Mouse (Mus musculus): ENCODE data around the gene Apol7c. TPM values are rescaled to one million over a fixed set of nuclear protein-coding genes. Genes with fewer than 3 reads are reported as not detected.
"Not testable (repeated sequence)": the region's sequence is repeated elsewhere in the genome, so short reads cannot be mapped to it uniquely, and the experiment has no call there.

Gene Apol7c
- not detected in 2 replicates for polyA plus RNA-seq (2012; rRNA removed)

GRCm38 (mm10) chr15:77533216-77533615, at the start of gene Apol7c:
Apol7c (minus strand) TSS chr15:77533316.
- H3K27ac ChIP-seq (ENCODE audit: insufficient read depth, low read length): no peak within 1 kb of the TSS
- H3K4me1 ChIP-seq (ENCODE audit: control insufficient read depth, insufficient read depth, low read length): no peaks in the 10 kb centered on the region
- no peak within 1 kb of the TSS for H3K4me3 ChIP-seq (ENCODE audit: insufficient read depth, low read length)
- TF ChIP-seq POLR2A (IDR thresholded peaks at IDR 0.05; ENCODE audit: extremely low read depth, insufficient read depth, low read length) (no peak), CTCF (IDR thresholded peaks at IDR 0.05; ENCODE audit: extremely low read depth, insufficient read depth, low read length) (no peak)

- Histone ChIP-seq H3K4me1 (ENCODE audit: control insufficient read depth, insufficient read depth, low read length) (no peaks in the 10 kb centered on the region), H3K4me3 (ENCODE audit: insufficient read depth, low read length) (no peak overlapping the region), H3K27ac (ENCODE audit: insufficient read depth, low read length) (peak overlapping the region; percentile 57; the same call in 1 of the 2 replicates)
- no peak for TF ChIP-seq POLR2A (IDR thresholded peaks at IDR 0.05; ENCODE audit: extremely low read depth, insufficient read depth, low read length)
- no peak for TF ChIP-seq CTCF (IDR thresholded peaks at IDR 0.05; ENCODE audit: extremely low read depth, insufficient read depth, low read length)
These were observed 48.6 kb upstream of the Apol7c start for GRCm38 (mm10) chr15:77581681-77582080.

- no peak overlapping the region for H3K27ac ChIP-seq (ENCODE audit: insufficient read depth, low read length)
- no peak overlapping the region for H3K4me3 ChIP-seq (ENCODE audit: insufficient read depth, low read length)
- TF ChIP-seq CTCF (IDR thresholded peaks at IDR 0.05; ENCODE audit: extremely low read depth, insufficient read depth, low read length): no peak
- TF ChIP-seq POLR2A (IDR thresholded peaks at IDR 0.05; ENCODE audit: extremely low read depth, insufficient read depth, low read length): no peak
- no peaks in the 10 kb centered on the region for H3K4me1 ChIP-seq (ENCODE audit: control insufficient read depth, insufficient read depth, low read length)
These were observed 46.2 kb upstream of the Apol7c start for GRCm38 (mm10) chr15:77579311-77579710.

GRCm38 (mm10) chr15:77578801-77579200, 45.7 kb upstream of the Apol7c start:
- Histone ChIP-seq H3K27ac (ENCODE audit: insufficient read depth, low read length) (no peak overlapping the region), H3K4me3 (ENCODE audit: insufficient read depth, low read length) (no peak overlapping the region), H3K4me1 (ENCODE audit: control insufficient read depth, insufficient read depth, low read length) (no peaks in the 10 kb centered on the region)
- TF ChIP-seq CTCF (IDR thresholded peaks at IDR 0.05; ENCODE audit: extremely low read depth, insufficient read depth, low read length) (no peak), POLR2A (IDR thresholded peaks at IDR 0.05; ENCODE audit: extremely low read depth, insufficient read depth, low read length) (no peak)

GRCm38 (mm10) chr15:77563219-77563618, 30.1 kb upstream of the Apol7c start:
- TF ChIP-seq POLR2A (IDR thresholded peaks at IDR 0.05; ENCODE audit: extremely low read depth, insufficient read depth, low read length): no peak
- TF ChIP-seq CTCF (IDR thresholded peaks at IDR 0.05; ENCODE audit: extremely low read depth, insufficient read depth, low read length): 0 out of 2 replicates have a peak, but pooled peaks have one; percentile 6
- no peaks in the 10 kb centered on the region for H3K4me1 ChIP-seq (ENCODE audit: control insufficient read depth, insufficient read depth, low read length)
- H3K27ac ChIP-seq (ENCODE audit: insufficient read depth, low read length): no peak overlapping the region
- H3K4me3 ChIP-seq (ENCODE audit: insufficient read depth, low read length): no peak overlapping the region

- Histone ChIP-seq H3K4me3 (ENCODE audit: insufficient read depth, low read length) (no peak within 1 kb of the TSS), H3K4me1 (ENCODE audit: control insufficient read depth, insufficient read depth, low read length) (no peaks in the 10 kb centered on the region), H3K27ac (ENCODE audit: insufficient read depth, low read length) (no peak within 1 kb of the TSS)
- TF ChIP-seq POLR2A (IDR thresholded peaks at IDR 0.05; ENCODE audit: extremely low read depth, insufficient read depth, low read length): no peak
- TF ChIP-seq CTCF (IDR thresholded peaks at IDR 0.05; ENCODE audit: extremely low read depth, insufficient read depth, low read length): no peak
These were observed 28.7 kb upstream of the Apol7c start, which contains the start of gene 1700025B11Rik for GRCm38 (mm10) chr15:77561792-77562191. 1700025B11Rik (minus strand) TSS chr15:77561892.

- H3K4me1 ChIP-seq (ENCODE audit: control insufficient read depth, insufficient read depth, low read length); H3K4me3 ChIP-seq (ENCODE audit: insufficient read depth, low read length); H3K27ac ChIP-seq (ENCODE audit: insufficient read depth, low read length): not testable (repeated sequence)
These were observed 6.1 kb upstream of the Apol7c start for GRCm38 (mm10) chr15:77539221-77539620.

- H3K27ac ChIP-seq (ENCODE audit: insufficient read depth, low read length); H3K4me1 ChIP-seq (ENCODE audit: control insufficient read depth, insufficient read depth, low read length); H3K4me3 ChIP-seq (ENCODE audit: insufficient read depth, low read length): not testable (repeated sequence)
- TF ChIP-seq CTCF (IDR thresholded peaks at IDR 0.05; ENCODE audit: extremely low read depth, insufficient read depth, low read length): peak; percentile 46
These were observed 9.8 kb downstream of the Apol7c start for GRCm38 (mm10) chr15:77523186-77523843.

GRCm38 (mm10) chr15:77520596-77520995, 12.5 kb downstream of the Apol7c start:
- H3K27ac ChIP-seq (ENCODE audit: insufficient read depth, low read length); H3K4me3 ChIP-seq (ENCODE audit: insufficient read depth, low read length); H3K4me1 ChIP-seq (ENCODE audit: control insufficient read depth, insufficient read depth, low read length): not testable (repeated sequence)

GRCm38 (mm10) chr15:77507966-77508365, 25.1 kb downstream of the Apol7c start, which contains the start of gene Apol11a:
Apol11a (plus strand) TSS chr15:77508271.
- not testable (repeated sequence) for H3K27ac ChIP-seq (ENCODE audit: insufficient read depth, low read length); H3K4me3 ChIP-seq (ENCODE audit: insufficient read depth, low read length); H3K4me1 ChIP-seq (ENCODE audit: control insufficient read depth, insufficient read depth, low read length)

GRCm38 (mm10) chr15:77494694-77495093, 38.4 kb downstream of the Apol7c start:
- not testable (repeated sequence) for H3K4me3 ChIP-seq (ENCODE audit: insufficient read depth, low read length); H3K4me1 ChIP-seq (ENCODE audit: control insufficient read depth, insufficient read depth, low read length); H3K27ac ChIP-seq (ENCODE audit: insufficient read depth, low read length)

- not testable (repeated sequence) for H3K27ac ChIP-seq (ENCODE audit: insufficient read depth, low read length); H3K4me1 ChIP-seq (ENCODE audit: control insufficient read depth, insufficient read depth, low read length)
These were observed 39.9 kb downstream of the Apol7c start for GRCm38 (mm10) chr15:77493181-77493580.

More at GRCm38 (mm10) chr15:77493181-77493580, 39.9 kb downstream of the Apol7c start:
- H3K4me3 ChIP-seq (ENCODE audit: insufficient read depth, low read length): not testable (repeated sequence)

Measured in cortical plate, adult 2 months (tissue).